In genomic region chr4:145640416-145641185, GRCm38 (mm10) we compare ENCODE assay signal across 13 mouse cellular contexts. TPM values are rescaled to one million over a fixed set of nuclear protein-coding genes. Genes with fewer than 3 reads are reported as not detected.
DNase-seq lines count a peak whose midpoint lies in the region; ATAC-seq and TF ChIP-seq lines count a peak whose summit lies in the region.
"Not testable (repeated sequence)": the region's sequence is repeated elsewhere in the genome, so short reads cannot be mapped to it uniquely, and the experiment has no call there.
"Had no signal": no experiment of that assay in that cellular context is flagged by ENCODE, and none has a peak within 500 bp of the region (broad histone marks: within the 10 kb centered on the region; RNA-seq: fewer than 3 reads in every experiment).

No protein-coding gene starts in this region.

- DNase-seq in R1 (ENCODE audit: low read depth, low spot score): peak; percentile 85
- DNase-seq in liver, embryonic 11.5 days (ENCODE audit: low spot score): peak; percentile 29
- DNase-seq in naive thymus-derived CD4-positive, alpha-beta T cell, adult 2 months (ENCODE audit: low read depth): peak; percentile 0
- DNase-seq in testis, postnatal 14 days (ENCODE audit: low spot score): peak; percentile 90

- not testable (repeated sequence) for ATAC-seq in embryonic facial prominence, embryonic 13.5 days (ENCODE audit: insufficient number of reproducible peaks, insufficient read depth, low FRiP score, low TSS enrichment, low read depth); heart, embryonic 14.5 days (ENCODE audit: insufficient number of reproducible peaks, insufficient read depth, low FRiP score, low read depth); intestine, postnatal 0 days; liver, embryonic 11.5 days (replicated peaks; ENCODE audit: low FRiP score)

- H3K27me3 ChIP-seq in embryonic facial prominence, embryonic 13.5 days; heart, embryonic 14.5 days (ENCODE audit: control insufficient read depth, insufficient read depth, low read length); intestine, postnatal 0 days (replicated peaks; ENCODE audit: control insufficient read depth, insufficient read depth, low read length); liver, embryonic 11.5 days (replicated peaks; ENCODE audit: control insufficient read depth, insufficient read depth, low read length): not testable (repeated sequence)

- H3K4me2 ChIP-seq in embryonic facial prominence, embryonic 13.5 days: 0 out of 2 replicates have a peak overlapping the region, but pooled peaks have one; percentile 11
- peak overlapping the region; percentile 21; the same call in 1 of the 2 replicates for H3K4me2 ChIP-seq in heart, embryonic 14.5 days (ENCODE audit: low read length)
- peak overlapping the region; percentile 13; the same call in 1 of the 2 replicates for H3K4me2 ChIP-seq in intestine, postnatal 0 days (replicated peaks; ENCODE audit: low read depth)
- H3K4me2 ChIP-seq in liver, embryonic 11.5 days: peak overlapping the region; percentile 42

- not testable (repeated sequence) for H3K9ac ChIP-seq in embryonic facial prominence, embryonic 13.5 days; heart, embryonic 14.5 days (ENCODE audit: low read length); intestine, postnatal 0 days (ENCODE audit: low read depth, low read length); liver, embryonic 11.5 days (ENCODE audit: low read depth, low read length)

- H3K4me3 ChIP-seq in embryonic facial prominence, embryonic 13.5 days: peak overlapping the region; percentile 14; the same call in 1 of the 2 replicates
- H3K4me3 ChIP-seq in heart, embryonic 14.5 days (ENCODE audit: control insufficient read depth in 1 of 2, insufficient read depth in 1 of 2, low read depth in 1 of 2, low read length in 2 of 2): peak overlapping the region in 1 of 2 experiments; percentile 4; a peak in 1 of 4 replicates
- not testable (repeated sequence) for H3K4me3 ChIP-seq in intestine, postnatal 0 days (ENCODE audit: low read depth, low read length)
- peak overlapping the region; percentile 17; the same call in 1 of the 2 replicates for H3K4me3 ChIP-seq in liver, embryonic 11.5 days (ENCODE audit: low read depth, low read length)

- H3K4me1 ChIP-seq in embryonic facial prominence, embryonic 13.5 days; heart, embryonic 14.5 days (ENCODE audit: control insufficient read depth in 2 of 2, insufficient read depth in 2 of 2, low read length in 2 of 2); intestine, postnatal 0 days (replicated peaks; ENCODE audit: control insufficient read depth, insufficient read depth, low read length); liver, embryonic 11.5 days (replicated peaks; ENCODE audit: control insufficient read depth, insufficient read depth, low read length): not testable (repeated sequence)

- not testable (repeated sequence) for TF ChIP-seq CTCF in intestine, postnatal 0 days (IDR thresholded peaks at IDR 0.05; ENCODE audit: low read depth)

- WGBS in embryonic facial prominence, embryonic 13.5 days: 26% methylated on average over 82 of the region's 83 CpGs
- 24% methylated on average over 74 of the region's 83 CpGs for WGBS in heart, embryonic 14.5 days
- WGBS in intestine, postnatal 0 days: 29% methylated on average over 79 of the region's 83 CpGs
- 17% methylated on average over 80 of the region's 83 CpGs for WGBS in liver, embryonic 11.5 days

- H3K9me3 ChIP-seq in embryonic facial prominence, embryonic 13.5 days: peaks cover 12% of the 10 kb centered on the region
- H3K9me3 ChIP-seq in heart, embryonic 14.5 days (ENCODE audit: control insufficient read depth, low read length); intestine, postnatal 0 days (ENCODE audit: control insufficient read depth); liver, embryonic 11.5 days (ENCODE audit: control insufficient read depth, low read length): not testable (repeated sequence)

- not testable (repeated sequence) for H3K36me3 ChIP-seq in embryonic facial prominence, embryonic 13.5 days; heart, embryonic 14.5 days (ENCODE audit: control insufficient read depth, insufficient read depth, low read length); intestine, postnatal 0 days (ENCODE audit: control insufficient read depth, insufficient read depth); liver, embryonic 11.5 days (ENCODE audit: control insufficient read depth, insufficient read depth, low read length)

- H3K27ac ChIP-seq in embryonic facial prominence, embryonic 13.5 days; heart, embryonic 14.5 days (replicated peaks in 1 of 2; ENCODE audit: control insufficient read depth in 1 of 2, insufficient read depth in 1 of 2, low read depth in 2 of 2, low read length in 2 of 2); intestine, postnatal 0 days (ENCODE audit: low read depth, low read length); liver, embryonic 11.5 days (ENCODE audit: low read depth, low read length): not testable (repeated sequence)

RNA-seq across cellular contexts. Expression of gene Zfp980, which starts 29.9 kb away (rescaled TPM):
- polyA plus RNA-seq in embryonic facial prominence, embryonic 13.5 days (2015; fragmentation: Nextera tagmentation; extraction: Ambion mirVana): 0.08 TPM in 1 of 2 replicates, not detected in the other
- not detected in 2 replicates for polyA plus RNA-seq in heart, embryonic 14.5 days (2014; fragmentation: Nextera tagmentation; extraction: Ambion mirVana)
- polyA plus RNA-seq in intestine, postnatal 0 days (2015; fragmentation: Nextera tagmentation; extraction: Ambion mirVana): not detected in 2 replicates
- not detected in 2 replicates for polyA plus RNA-seq in liver, embryonic 11.5 days (2014; fragmentation: Nextera tagmentation; extraction: Ambion mirVana)
- polyA plus RNA-seq: adrenal gland, adult 2 months; CD4-positive, CD25-positive, alpha-beta regulatory T cell, adult 4 months; frontal cortex, adult 2 months; large intestine, adult 2 months; lung, embryonic 15.5 days had no signal

RNA-seq across cellular contexts. Expression of gene Gm13212, which starts 55.6 kb away (rescaled TPM):
- polyA plus RNA-seq in embryonic facial prominence, embryonic 13.5 days (2015; fragmentation: Nextera tagmentation; extraction: Ambion mirVana): 0.90 and 1.4 TPM in 2 replicates
- polyA plus RNA-seq in heart, embryonic 14.5 days (2014; fragmentation: Nextera tagmentation; extraction: Ambion mirVana): 4.9 and 6.6 TPM in 2 replicates
- 3.2 and 4.1 TPM in 2 replicates for polyA plus RNA-seq in intestine, postnatal 0 days (2015; fragmentation: Nextera tagmentation; extraction: Ambion mirVana)
- 5.0 and 5.9 TPM in 2 replicates for polyA plus RNA-seq in liver, embryonic 11.5 days (2014; fragmentation: Nextera tagmentation; extraction: Ambion mirVana)
- polyA plus RNA-seq: adrenal gland, adult 2 months; Patski had no signal

Comparison
In these comparisons a context has a peak if more than half of its experiments do, and no peak if none do; other contexts are left out.
1. DNase-seq: peak in every context shown above with its lines; median percentile 90 in testis, postnatal 14 days; 85 in R1; 29 in liver, embryonic 11.5 days; 0 in naive thymus-derived CD4-positive, alpha-beta T cell, adult 2 months.